Mouse (Mus musculus) E14TG2a.4 (cell line): ENCODE results near the gene Metap1d.
A peak's percentile ranks its signal among the peaks of the same experiment; 100 is the strongest.

Experiments used
- H3K27me3 ChIP-seq: 2 replicates; pipeline ENCODE4 v1.6.1; 2014; ENCODE audit warnings: low read length, control low read depth; ENCODE audit not compliant: insufficient read depth
- H3K36me3 ChIP-seq: 2 replicates; pipeline ENCODE4 v1.6.1; 2014; ENCODE audit warnings: low read length, control low read depth; ENCODE audit not compliant: insufficient read depth
- H3K4me1 ChIP-seq: replicated peaks from 2 replicates; pipeline ENCODE4 v1.6.1; 2014; ENCODE audit warnings: low read depth, low read length, control low read depth
- H3K4me3 ChIP-seq: replicated peaks from 2 replicates; pipeline ENCODE4 v1.5.1; 2014; ENCODE audit warnings: mild to moderate bottlenecking, low read length
- H3K9me3 ChIP-seq: 2 replicates; pipeline ENCODE4 v1.6.1; 2014; ENCODE audit warnings: low read length, control low read depth
- CTCF ChIP-seq: conservative IDR thresholded peaks from 2 replicates; pipeline ENCODE4 v1.5.1; 2014; ENCODE audit warnings: low read length
- NANOG ChIP-seq: IDR thresholded peaks from 2 replicates; pipeline ENCODE4 v1.6.1; 2014; ENCODE audit warnings: borderline replicate concordance, low read length, mixed read lengths
- POU5F1 ChIP-seq: IDR thresholded peaks from 2 replicates; pipeline ENCODE4 v1.6.1; 2014; ENCODE audit warnings: low read length, borderline replicate concordance

Metap1d gene

GRCm38 (mm10) chr2:71524763-71525162 is 71.7 kb downstream of the Metap1d start:
- no peak overlapping the region for H3K4me3 ChIP-seq
- no peaks in the 10 kb centered on the region for H3K36me3 ChIP-seq
- peaks cover 73% of the 10 kb centered on the region for H3K27me3 ChIP-seq
- no peaks in the 10 kb centered on the region for H3K9me3 ChIP-seq
- H3K4me1 ChIP-seq, result peaks cover 60% of the 10 kb centered on the region
- TF ChIP-seq NANOG (no peak), CTCF (no peak), POU5F1 (no peak)

GRCm38 (mm10) chr2:71526595-71527322 is 73.7 kb downstream of the Metap1d start:
- H3K4me3 ChIP-seq, result no peak overlapping the region
- H3K4me1 ChIP-seq, result peaks cover 72% of the 10 kb centered on the region
- H3K36me3 ChIP-seq, result no peaks in the 10 kb centered on the region
- TF ChIP-seq NANOG (no peak), CTCF (no peak), POU5F1 (no peak)
- H3K27me3 ChIP-seq, result peaks cover 90% of the 10 kb centered on the region
- no peaks in the 10 kb centered on the region for H3K9me3 ChIP-seq

DNA sequence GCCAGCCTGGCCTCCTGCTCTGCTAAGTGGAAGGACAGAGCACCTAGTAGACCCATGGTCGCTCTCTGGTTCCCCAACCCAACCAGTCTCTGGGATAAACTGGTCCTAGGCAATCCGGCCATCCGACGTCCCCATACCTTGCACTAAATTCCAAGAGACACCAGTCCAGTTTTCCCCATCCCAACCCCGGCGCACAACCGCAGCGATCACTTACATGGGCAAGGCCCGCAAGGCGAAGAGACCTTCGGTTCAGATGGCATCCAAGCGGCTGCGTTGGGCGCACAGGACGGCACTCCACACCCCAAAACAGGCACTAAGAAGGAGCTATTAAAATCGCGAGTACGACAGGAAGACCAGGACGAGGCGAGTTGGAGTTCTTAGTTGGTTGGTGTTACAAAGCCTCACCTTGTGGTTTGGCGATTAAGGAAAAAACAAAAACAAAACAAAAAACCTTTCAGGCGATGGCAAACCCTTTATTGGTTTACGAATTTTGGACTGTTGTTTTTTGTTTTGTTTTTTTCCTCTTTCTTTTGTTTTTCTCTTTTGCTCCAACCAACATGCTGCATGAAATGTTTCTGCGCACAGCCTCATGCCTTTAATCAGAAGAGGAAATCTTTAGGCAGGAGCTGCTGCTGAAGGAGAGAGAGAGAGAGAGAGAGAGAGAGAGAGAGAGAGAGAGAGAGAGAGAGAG is 74.4 kb downstream of the Metap1d start:
- TF ChIP-seq POU5F1 (no peak), NANOG (no peak), CTCF (no peak)
- H3K36me3 ChIP-seq, result no peaks in the 10 kb centered on the region

DNA sequence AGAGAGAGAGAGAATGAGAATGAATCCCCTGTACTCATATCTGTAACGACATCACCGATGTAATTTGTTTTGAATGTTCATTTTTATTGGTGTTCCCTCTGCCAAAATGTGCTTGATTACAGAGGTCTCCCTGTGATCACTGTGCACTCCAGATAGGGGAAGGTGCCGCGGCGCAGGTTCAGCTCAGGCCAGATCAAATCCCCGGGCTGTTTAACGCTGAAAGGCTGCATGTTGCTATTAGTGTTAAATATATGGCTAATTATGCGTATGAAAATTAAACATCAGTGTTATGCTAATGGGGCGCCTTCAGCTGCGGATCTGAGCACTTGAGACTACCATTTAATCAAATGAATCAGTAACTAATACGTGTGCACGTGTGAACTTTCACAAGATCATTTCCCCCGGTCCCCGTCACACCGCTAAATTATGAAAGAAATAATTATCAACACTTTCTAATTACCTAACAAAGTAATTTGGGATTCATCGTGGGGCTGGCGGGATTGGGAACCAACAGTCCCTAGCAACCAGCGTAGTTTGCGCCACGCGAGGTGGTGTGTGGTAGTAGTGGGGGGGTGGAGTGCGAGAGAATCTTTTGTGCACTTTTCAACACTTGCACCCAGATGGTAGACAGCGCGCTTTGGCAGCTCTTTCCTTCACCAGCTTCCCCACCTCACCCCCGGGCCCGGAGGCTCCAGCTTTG is 75.1 kb downstream of the Metap1d start, which contains the start of gene Dlx1:
TSS of gene Dlx1 (plus strand) at position 100 of the 700 bp plus-strand sequence.
- Histone ChIP-seq H3K4me3 (peak within 1 kb of the TSS; percentile 83), H3K9me3 (no peaks in the 10 kb centered on the region), H3K27me3 (peaks cover 96% of the 10 kb centered on the region), H3K36me3 (no peaks in the 10 kb centered on the region), H3K4me1 (peaks cover 81% of the 10 kb centered on the region)
- TF ChIP-seq NANOG, result no peak
- TF ChIP-seq CTCF, result no peak
- TF ChIP-seq POU5F1, result no peak

More for the DNA sequence above, 74.4 kb downstream of the Metap1d start:
- Histone ChIP-seq H3K9me3 (no peaks in the 10 kb centered on the region), H3K27me3 (peaks cover 96% of the 10 kb centered on the region), H3K4me1 (peaks cover 79% of the 10 kb centered on the region), H3K4me3 (no peak overlapping the region)

DNA sequence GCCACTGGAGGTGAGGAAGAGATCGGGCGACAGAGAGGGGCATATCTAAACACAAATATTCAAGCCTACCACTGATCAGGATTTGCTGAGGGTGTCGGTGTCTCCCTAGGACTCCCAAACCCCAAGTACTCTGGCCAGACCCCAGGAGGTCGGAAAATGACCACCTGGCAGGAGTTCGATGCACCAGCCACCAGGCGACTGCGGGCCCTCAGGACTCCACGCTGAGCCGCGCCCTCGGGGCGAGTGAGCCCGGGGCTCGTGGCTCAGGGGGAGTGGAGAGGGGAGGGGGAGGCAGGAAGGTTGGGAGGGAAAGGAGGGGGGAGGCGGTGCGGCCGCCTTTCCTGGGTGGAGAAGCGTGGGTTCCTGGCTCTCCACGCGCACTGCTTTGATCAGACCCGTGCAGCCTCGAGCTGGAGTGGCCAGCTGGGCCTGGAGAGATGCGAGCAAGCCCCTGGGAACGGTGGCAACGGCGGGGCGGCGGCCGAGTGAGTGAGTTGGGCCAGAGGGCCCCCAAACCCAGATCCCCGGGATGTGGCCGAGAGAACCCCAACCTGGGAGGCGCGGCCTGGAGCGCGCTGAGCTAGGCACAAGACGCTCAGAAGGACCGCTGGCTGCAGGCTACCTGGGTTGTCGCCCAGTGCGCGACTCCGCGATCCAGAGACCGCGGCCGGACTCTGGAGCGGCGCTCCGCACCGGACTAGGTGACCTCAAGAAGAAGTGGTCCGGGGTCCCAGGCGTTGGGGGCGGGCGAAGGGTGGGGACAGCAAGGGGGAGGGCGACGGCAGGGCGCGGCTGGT is 75.8 kb downstream of the Metap1d start:
- Histone ChIP-seq H3K27me3 (peaks cover 96% of the 10 kb centered on the region), H3K9me3 (no peaks in the 10 kb centered on the region), H3K4me3 (peak overlapping the region; percentile 83), H3K36me3 (no peaks in the 10 kb centered on the region), H3K4me1 (peaks cover 76% of the 10 kb centered on the region)
- no peak for TF ChIP-seq CTCF
- TF ChIP-seq POU5F1, result no peak
- TF ChIP-seq NANOG, result no peak

- no peak for TF ChIP-seq NANOG
- TF ChIP-seq POU5F1, result no peak
- no peak for TF ChIP-seq CTCF
- Histone ChIP-seq H3K4me3 (peak overlapping the region; percentile 83), H3K27me3 (peaks cover 98% of the 10 kb centered on the region), H3K9me3 (no peaks in the 10 kb centered on the region), H3K36me3 (no peaks in the 10 kb centered on the region), H3K4me1 (peaks cover 81% of the 10 kb centered on the region)
Measured at GRCm38 (mm10) chr2:71529511-71530351, 76.7 kb downstream of the Metap1d start.

- H3K4me1 ChIP-seq, result peaks cover 79% of the 10 kb centered on the region
- TF ChIP-seq NANOG (no peak), CTCF (no peak), POU5F1 (no peak)
- H3K27me3 ChIP-seq, result peaks cover 97% of the 10 kb centered on the region
- H3K4me3 ChIP-seq, result peak overlapping the region; percentile 83
- no peaks in the 10 kb centered on the region for H3K36me3 ChIP-seq
- no peaks in the 10 kb centered on the region for H3K9me3 ChIP-seq
Measured at GRCm38 (mm10) chr2:71530391-71531123, 77.5 kb downstream of the Metap1d start.
